Mouse (Mus musculus) kidney, adult 2 months (tissue): ENCODE results near the gene Eif4a1.

Experiments used
- CTCF ChIP-seq: fragments of 200-500 bp; conservative IDR thresholded peaks from 2 replicates; pipeline ENCODE4 v1.5.1; 2011; ENCODE audit warnings: low read depth, mild to moderate bottlenecking, control low read depth, low read length, moderate library complexity, mixed read lengths; ENCODE audit not compliant: insufficient read depth, insufficient read length
- POLR2A ChIP-seq: fragments of 200-500 bp; IDR thresholded peaks from one replicate; pipeline ENCODE4 v1.6.1; 2011; ENCODE audit warnings: low read depth, low read length, control low read depth

GRCm38 (mm10) chr11:69633128-69633866 lies 38.9 kb downstream of the Eif4a1 start:
- TF ChIP-seq POLR2A = no peak
- TF ChIP-seq CTCF = no peak
